Mouse (Mus musculus) kidney, embryonic 14.5 days (tissue): ENCODE results near the gene Slc8b1. TPM values are rescaled to one million over a fixed set of nuclear protein-coding genes. Genes with fewer than 3 reads are reported as not detected.
"Not testable (repeated sequence)": the region's sequence is repeated elsewhere in the genome, so short reads cannot be mapped to it uniquely, and the experiment has no call there.

Source experiments
- ATAC-seq: fragments of 200-750 bp; cut with Nextera tagmentation; 2 replicates; pipeline ENCODE4 v1.8.0; 2017; ENCODE audit warnings: moderate number of reproducible peaks, mild to moderate bottlenecking, moderate TSS enrichment, moderate library complexity; ENCODE audit not compliant: low FRiP score, low TSS enrichment
- H3K27ac ChIP-seq: fragments of 300-500 bp; sonication (generic); 2 replicates; pipeline ENCODE4 v1.5.1; 2014; ENCODE audit warnings: low read depth, mild to moderate bottlenecking, low read length, moderate library complexity, mixed read lengths
- H3K27me3 ChIP-seq: fragments of 300-500 bp; sonication (generic); 2 replicates; pipeline ENCODE4 v1.6.1; 2014; ENCODE audit warnings: mild to moderate bottlenecking, low read length; ENCODE audit not compliant: control insufficient read depth, insufficient read depth
- H3K36me3 ChIP-seq: fragments of 300-500 bp; sonication (generic); 2 replicates; pipeline ENCODE4 v1.6.1; 2014; ENCODE audit warnings: low read length, mixed read lengths; ENCODE audit not compliant: control insufficient read depth, insufficient read depth
- H3K4me1 ChIP-seq: fragments of 300-500 bp; sonication (generic); 2 replicates; pipeline ENCODE4 v1.6.1; 2014; ENCODE audit warnings: low read length, mixed read lengths; ENCODE audit not compliant: control insufficient read depth, insufficient read depth
- H3K4me2 ChIP-seq: fragments of 300-500 bp; sonication (generic); replicated peaks from 2 replicates; pipeline ENCODE4 v1.6.1; 2014; ENCODE audit warnings: low read depth, mild to moderate bottlenecking, low read length
- H3K4me3 ChIP-seq: fragments of 300-500 bp; sonication (generic); 2 replicates; pipeline ENCODE4 v1.5.1; 2014; ENCODE audit warnings: mild to moderate bottlenecking, low read length
- H3K9ac ChIP-seq: fragments of 300-500 bp; sonication (generic); 2 replicates; pipeline ENCODE4 v1.6.1; 2014; ENCODE audit warnings: low read depth, mild to moderate bottlenecking, low read length, moderate library complexity
- H3K9me3 ChIP-seq: fragments of 300-500 bp; sonication (generic); 2 replicates; pipeline ENCODE4 v1.6.1; 2016; ENCODE audit warnings: low read length; ENCODE audit not compliant: control insufficient read depth
- WGBS: fragments of 180-500 bp; shearing (Covaris S2); extraction: QIAGEN DNeasy Blood & Tissue Kit; methylation state at CpG from one replicate; pipeline ENCODE4 v1.1.7; 2014; 5-methylcytosine and 5-hydroxymethylcytosine counted together
- polyA plus RNA-seq: library from polyadenylated mRNA; unstranded; fragments of >200 nt; fragmentation: Nextera tagmentation; extraction: Ambion mirVana; gene quantifications from 2 replicates; pipeline ENCODE4 v1.2.1, GENCODE M21; 2014

Gene Slc8b1
- polyA plus RNA-seq, 1 experiment from 2014 or later: 6.0 TPM

- Histone ChIP-seq H3K27ac (no peak overlapping the region), H3K4me1 (no peaks in the 10 kb centered on the region), H3K27me3 (no peaks in the 10 kb centered on the region), H3K4me3 (no peak overlapping the region), H3K4me2 (no peak overlapping the region), H3K9ac (no peak overlapping the region), H3K36me3 (peaks cover 36% of the 10 kb centered on the region), H3K9me3 (no peaks in the 10 kb centered on the region)
- no peak for ATAC-seq
- 86% methylated on average over 8 of the region's 8 CpGs for WGBS
These were observed 20.2 kb upstream of the Slc8b1 start for GRCm38 (mm10) chr5:120490679-120491192.

- H3K4me1 ChIP-seq: no peaks in the 10 kb centered on the region
- no peak overlapping the region for H3K4me2 ChIP-seq
- WGBS: 62% methylated on average over 11 of the region's 11 CpGs
- peaks cover 20% of the 10 kb centered on the region; the same call in 1 of the 2 replicates for H3K36me3 ChIP-seq
- no peak overlapping the region for H3K27ac ChIP-seq
- no peaks in the 10 kb centered on the region for H3K9me3 ChIP-seq
- no peak overlapping the region for H3K9ac ChIP-seq
- no peak overlapping the region for H3K4me3 ChIP-seq
- no peak for ATAC-seq
- H3K27me3 ChIP-seq: no peaks in the 10 kb centered on the region
These were observed 18.5 kb upstream of the Slc8b1 start for GRCm38 (mm10) chr5:120492437-120492836.

- no peaks in the 10 kb centered on the region for H3K27me3 ChIP-seq
- H3K36me3 ChIP-seq: peaks cover 14% of the 10 kb centered on the region; the same call in 1 of the 2 replicates
- no peaks in the 10 kb centered on the region for H3K4me1 ChIP-seq
- H3K4me3 ChIP-seq: no peak overlapping the region
- H3K9me3 ChIP-seq: no peaks in the 10 kb centered on the region
- no peak overlapping the region for H3K27ac ChIP-seq
- no peak overlapping the region for H3K4me2 ChIP-seq
- no peak overlapping the region for H3K9ac ChIP-seq
- 92% methylated on average over 6 of the region's 6 CpGs for WGBS
- ATAC-seq: no peak
These were observed 17.5 kb upstream of the Slc8b1 start for GRCm38 (mm10) chr5:120493440-120493839.

DNA sequence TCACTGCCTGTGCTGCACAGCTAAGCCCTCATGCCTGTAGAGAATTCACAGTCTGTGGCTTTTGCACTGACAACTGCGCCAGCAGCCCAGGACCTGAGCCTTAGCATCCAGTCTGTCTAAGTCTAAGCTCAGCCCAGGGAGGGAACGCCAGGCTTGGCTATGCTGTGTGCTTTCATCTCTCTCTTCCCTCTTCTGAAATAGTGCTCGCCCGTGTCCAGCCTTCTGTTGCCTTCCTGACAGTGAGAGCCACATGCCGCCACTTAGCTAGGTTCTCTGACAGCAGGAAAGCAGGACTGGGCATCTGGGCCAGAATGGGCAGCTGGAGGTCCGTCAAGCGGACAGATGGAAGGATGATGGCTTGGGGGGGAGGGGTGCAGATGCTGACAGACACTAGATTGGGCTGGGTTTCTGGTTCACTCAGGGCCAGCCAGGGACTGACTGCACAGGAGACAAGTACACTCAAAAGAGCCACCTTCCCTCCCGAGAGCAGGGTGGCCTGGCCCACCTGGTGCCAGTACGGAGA is 17.0 kb upstream of the Slc8b1 start:
- Histone ChIP-seq H3K27ac (no peak overlapping the region), H3K9ac (no peak overlapping the region), H3K36me3 (peaks cover 16% of the 10 kb centered on the region; the same call in 1 of the 2 replicates), H3K4me3 (no peak overlapping the region), H3K27me3 (no peaks in the 10 kb centered on the region), H3K4me1 (no peaks in the 10 kb centered on the region), H3K9me3 (no peaks in the 10 kb centered on the region), H3K4me2 (no peak overlapping the region)
- ATAC-seq: no peak
- WGBS: 91% methylated on average over 9 of the region's 9 CpGs

- no peaks in the 10 kb centered on the region for H3K4me1 ChIP-seq
- WGBS: 57% methylated on average over 10 of the region's 10 CpGs
- H3K9me3 ChIP-seq: no peaks in the 10 kb centered on the region
- ATAC-seq: peak; percentile 36; the same call in 1 of the 2 replicates
- no peak overlapping the region for H3K27ac ChIP-seq
- H3K36me3 ChIP-seq: peaks cover 11% of the 10 kb centered on the region; the same call in 1 of the 2 replicates
- H3K9ac ChIP-seq: no peak overlapping the region
- H3K4me2 ChIP-seq: no peak overlapping the region
- H3K4me3 ChIP-seq: no peak overlapping the region
- no peaks in the 10 kb centered on the region for H3K27me3 ChIP-seq
These were observed 15.8 kb upstream of the Slc8b1 start for GRCm38 (mm10) chr5:120495064-120495702.

- H3K4me1 ChIP-seq: no peaks in the 10 kb centered on the region
- no peak overlapping the region for H3K4me2 ChIP-seq
- H3K9ac ChIP-seq: no peak overlapping the region
- H3K27ac ChIP-seq: no peak overlapping the region
- H3K4me3 ChIP-seq: no peak overlapping the region
- no peaks in the 10 kb centered on the region for H3K9me3 ChIP-seq
- H3K36me3 ChIP-seq: peaks cover 7% of the 10 kb centered on the region; the same call in 1 of the 2 replicates
- no peak for ATAC-seq
- no peaks in the 10 kb centered on the region for H3K27me3 ChIP-seq
- WGBS: 71% methylated on average over 13 of the region's 13 CpGs
These were observed 15.2 kb upstream of the Slc8b1 start for GRCm38 (mm10) chr5:120495703-120496226.

- no peak overlapping the region for H3K4me3 ChIP-seq
- H3K27me3 ChIP-seq: no peaks in the 10 kb centered on the region
- H3K27ac ChIP-seq: no peak overlapping the region
- H3K4me1 ChIP-seq: no peaks in the 10 kb centered on the region
- no peaks in the 10 kb centered on the region for H3K9me3 ChIP-seq
- WGBS: 81% methylated on average over 3 of the region's 3 CpGs
- no peak overlapping the region for H3K9ac ChIP-seq
- H3K36me3 ChIP-seq: peaks cover 7% of the 10 kb centered on the region; the same call in 1 of the 2 replicates
- no peak overlapping the region for H3K4me2 ChIP-seq
- ATAC-seq: no peak
These were observed 13.9 kb upstream of the Slc8b1 start for GRCm38 (mm10) chr5:120497071-120497470.

GRCm38 (mm10) chr5:120499202-120499601 is 11.8 kb upstream of the Slc8b1 start:
- Histone ChIP-seq H3K36me3 (peaks cover 3% of the 10 kb centered on the region; the same call in 1 of the 2 replicates), H3K27ac (no peak overlapping the region), H3K4me2 (no peak overlapping the region), H3K4me3 (no peak overlapping the region), H3K4me1 (0 out of 2 replicates have a peak, but pooled peaks cover 6% of the 10 kb centered on the region), H3K9me3 (no peaks in the 10 kb centered on the region), H3K27me3 (no peaks in the 10 kb centered on the region), H3K9ac (no peak overlapping the region)
- ATAC-seq: no peak
- WGBS: 80% methylated on average over 4 of the region's 4 CpGs

- H3K9ac ChIP-seq, H3K27ac ChIP-seq, H3K4me1 ChIP-seq, H3K4me2 ChIP-seq, H3K27me3 ChIP-seq, H3K9me3 ChIP-seq, H3K36me3 ChIP-seq, H3K4me3 ChIP-seq, ATAC-seq: not testable (repeated sequence)
- WGBS: 90% methylated on average over 9 of the region's 9 CpGs
These were observed 10.4 kb upstream of the Slc8b1 start for GRCm38 (mm10) chr5:120500609-120501008.
